Mouse (Mus musculus) heart, postnatal 0 days (tissue): ENCODE results near the gene Ppil6.

ENCODE experiments used
- CTCF ChIP-seq: IDR thresholded peaks from 2 replicates; pipeline ENCODE4 v1.5.1; 2016; ENCODE audit warnings: antibody characterized with exemption, control low read depth, low read depth
- EP300 ChIP-seq: IDR thresholded peaks from 2 replicates; pipeline ENCODE4 v1.6.1; 2016; ENCODE audit warnings: antibody characterized with exemption, low read depth

DNA sequence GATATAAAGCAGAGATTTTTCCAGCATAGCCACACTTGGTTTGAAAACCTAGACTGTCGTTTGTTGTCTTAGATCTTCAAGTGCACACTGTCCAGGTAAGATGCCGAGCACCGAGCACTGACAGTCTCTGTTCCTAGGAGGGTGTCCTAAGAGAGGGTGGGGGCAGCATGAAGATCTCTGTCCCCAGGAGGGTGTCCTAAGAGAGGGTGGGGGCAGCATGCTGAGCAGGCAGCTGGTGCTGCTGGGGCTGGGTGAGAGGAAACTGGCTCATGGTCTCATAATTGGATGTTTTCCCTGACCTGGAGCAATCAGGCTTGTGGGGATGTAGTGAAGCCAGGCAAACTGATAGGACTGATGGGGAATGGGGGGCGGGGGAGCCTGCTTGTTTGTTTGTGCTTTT, 30.2 kb upstream of the Ppil6 start:
- TF ChIP-seq CTCF, result no peak
- TF ChIP-seq EP300, result no peak
